Mouse (Mus musculus) erythroid progenitor cell, adult 5-6 weeks (primary cell): Measurements from ENCODE around the gene Mfsd4a. TPM values are rescaled to one million over a fixed set of nuclear protein-coding genes. Genes with fewer than 3 reads are reported as not detected.

Experiments used
- ATAC-seq: replicated peaks from 2 replicates; pipeline ENCODE4 v1.8.0; 2016; ENCODE audit warnings: moderate number of reproducible peaks, mild to moderate bottlenecking, moderate TSS enrichment, inconsistent platforms; ENCODE audit not compliant: poor library complexity, low FRiP score, severe bottlenecking
- total RNA-seq, 2 experiments: library from RNA; stranded (forward) in 1 of 2; stranded (reverse) in 1 of 2; fragments of 150-400 nt in 1 of 2; fragments of 186-747, 209-891 nt in 1 of 2; gene quantifications; 2 replicates each; pipeline versions ENCODE4 v1.2.3 to v1.2.4; 2015 to 2017; ENCODE audit warnings: low replicate concordance in 2 of 2

The Mfsd4a gene
- total RNA-seq (2015; ENCODE audit: low replicate concordance) (0.72 TPM in 1 of 2 replicates, not detected in the other), total RNA-seq (2017; ENCODE audit: low replicate concordance) (0.15 and 5.4 TPM in 2 replicates)

- no peak for ATAC-seq
These were observed at the start of gene Mfsd4a for GRCm38 (mm10) chr1:132067261-132068255. Mfsd4a (minus strand) TSS chr1:132068062.

- ATAC-seq, result no peak
These were observed 48.7 kb upstream of the Mfsd4a start for GRCm38 (mm10) chr1:132116606-132117005.

GRCm38 (mm10) chr1:132113098-132113497 lies 45.2 kb upstream of the Mfsd4a start:
- ATAC-seq, result no peak

DNA sequence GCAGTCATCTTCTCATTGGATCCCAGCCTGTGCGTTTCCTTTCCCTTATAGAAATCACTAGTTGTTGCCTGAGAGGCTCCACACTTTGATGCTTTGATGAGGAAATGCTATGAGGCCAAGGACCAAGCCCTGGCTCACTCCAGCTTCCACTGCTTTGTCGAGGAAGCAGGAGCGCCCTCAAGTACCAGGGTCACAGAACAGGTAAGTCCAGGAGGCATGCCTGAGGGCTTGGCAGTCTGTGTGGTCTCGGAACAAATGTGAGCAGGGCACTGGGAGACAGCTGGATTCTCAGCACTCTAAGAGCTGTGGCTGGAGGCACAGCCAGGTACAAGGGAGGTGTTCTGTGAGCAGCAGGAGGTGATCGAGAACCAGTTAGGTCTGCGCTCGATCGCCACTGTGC lies 44.6 kb upstream of the Mfsd4a start:
- ATAC-seq, result no peak

GRCm38 (mm10) chr1:132111411-132111810 lies 43.5 kb upstream of the Mfsd4a start:
- ATAC-seq, result no peak

DNA sequence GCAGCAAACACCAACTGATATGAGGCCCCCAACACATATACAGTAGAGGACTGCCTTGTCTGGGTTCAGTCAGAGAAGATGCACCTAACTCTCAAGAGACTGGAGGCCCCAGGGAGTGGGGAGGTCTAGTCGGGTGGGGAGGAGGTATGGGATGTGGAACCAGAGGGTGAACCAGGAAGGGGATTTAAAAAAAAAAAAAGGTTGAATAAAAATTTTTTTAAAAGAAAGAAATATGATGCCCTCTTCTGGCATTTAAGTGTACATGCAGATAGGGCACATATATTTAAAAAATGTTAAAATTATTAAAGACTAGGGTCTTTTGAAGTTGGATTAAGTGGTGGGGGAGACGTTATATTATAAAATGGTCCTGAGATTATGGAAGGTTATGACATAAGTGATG lies 41.5 kb upstream of the Mfsd4a start:
- no peak for ATAC-seq

DNA sequence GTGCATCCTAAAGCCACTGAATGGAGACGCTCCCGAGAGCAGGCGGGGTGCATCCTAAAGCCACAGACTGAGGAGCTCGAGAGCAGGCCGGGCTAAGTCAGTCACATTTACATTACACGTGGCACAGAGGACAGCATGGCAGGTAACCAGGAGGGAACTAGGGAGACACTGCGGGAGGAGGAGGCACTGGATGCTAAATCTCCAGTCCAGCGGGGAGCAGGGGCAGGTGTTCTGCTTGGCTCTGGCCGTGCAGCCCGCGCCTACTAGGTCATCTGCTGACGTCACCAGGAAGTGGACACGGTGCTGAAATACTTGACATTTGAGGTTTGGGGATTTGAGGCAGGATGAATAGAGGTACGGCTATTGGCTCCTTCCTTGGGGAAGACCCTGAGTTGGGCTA lies 36.5 kb upstream of the Mfsd4a start:
- ATAC-seq, result no peak

- no peak for ATAC-seq
These were observed 34.3 kb upstream of the Mfsd4a start for GRCm38 (mm10) chr1:132101953-132102697.

GRCm38 (mm10) chr1:132099775-132100174 lies 31.9 kb upstream of the Mfsd4a start:
- no peak for ATAC-seq

GRCm38 (mm10) chr1:132099016-132099415 lies 31.2 kb upstream of the Mfsd4a start:
- no peak for ATAC-seq

GRCm38 (mm10) chr1:132098076-132098475 lies 30.2 kb upstream of the Mfsd4a start:
- ATAC-seq, result no peak

DNA sequence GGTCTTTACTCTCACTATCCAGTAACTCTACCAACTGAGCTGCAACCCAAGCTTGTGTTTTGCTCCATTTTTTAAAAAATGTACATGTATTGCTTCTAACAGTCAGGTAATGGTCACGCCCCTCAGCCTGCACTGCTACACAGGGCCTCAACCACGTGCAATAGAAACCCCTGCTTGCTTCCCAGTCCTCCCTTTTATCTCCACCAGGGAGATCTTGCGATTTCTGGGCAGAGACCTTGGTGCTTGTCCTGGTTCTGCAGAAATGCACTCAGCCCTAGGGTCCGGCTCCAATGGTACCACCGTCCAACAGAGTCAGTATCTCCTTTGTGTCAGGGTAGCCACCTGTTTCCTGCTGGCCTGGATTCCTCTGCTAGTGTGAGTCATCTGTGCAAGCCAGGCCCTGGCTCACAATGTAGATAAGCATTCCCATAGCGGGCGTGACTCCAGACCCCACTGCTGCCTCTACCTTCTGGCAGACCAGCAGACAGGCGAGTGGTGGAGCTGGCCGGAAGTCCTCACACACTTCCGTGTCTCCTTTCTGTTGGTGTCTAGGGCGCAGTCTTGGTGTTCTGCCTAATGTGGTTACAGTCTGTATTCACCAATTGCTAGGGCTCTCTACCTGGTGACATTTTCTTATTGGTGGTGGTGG lies 27.6 kb upstream of the Mfsd4a start:
- no peak for ATAC-seq

GRCm38 (mm10) chr1:132093269-132093668 lies 25.4 kb upstream of the Mfsd4a start:
- ATAC-seq, result no peak

GRCm38 (mm10) chr1:132090266-132090665 lies 22.4 kb upstream of the Mfsd4a start:
- no peak for ATAC-seq

DNA sequence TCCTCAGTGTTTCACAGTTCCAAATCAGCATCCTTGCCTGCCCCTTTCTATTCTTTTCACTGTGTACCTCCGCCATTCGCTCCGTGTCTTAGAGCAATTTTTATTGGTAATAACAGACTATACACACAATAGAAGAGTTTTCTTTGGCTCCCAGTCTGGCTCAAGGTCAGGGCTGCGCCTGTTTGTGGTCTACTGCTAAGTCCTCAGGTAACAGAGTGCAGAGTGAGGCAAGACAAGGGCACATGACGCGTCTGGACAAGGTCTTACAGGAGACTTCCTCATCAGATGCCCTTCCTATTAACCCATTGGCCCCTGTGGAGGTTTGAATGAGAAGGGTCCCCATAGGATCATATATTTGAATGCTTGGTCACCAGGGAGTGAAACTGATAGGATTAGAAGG lies 21.9 kb upstream of the Mfsd4a start:
- ATAC-seq, result no peak

DNA sequence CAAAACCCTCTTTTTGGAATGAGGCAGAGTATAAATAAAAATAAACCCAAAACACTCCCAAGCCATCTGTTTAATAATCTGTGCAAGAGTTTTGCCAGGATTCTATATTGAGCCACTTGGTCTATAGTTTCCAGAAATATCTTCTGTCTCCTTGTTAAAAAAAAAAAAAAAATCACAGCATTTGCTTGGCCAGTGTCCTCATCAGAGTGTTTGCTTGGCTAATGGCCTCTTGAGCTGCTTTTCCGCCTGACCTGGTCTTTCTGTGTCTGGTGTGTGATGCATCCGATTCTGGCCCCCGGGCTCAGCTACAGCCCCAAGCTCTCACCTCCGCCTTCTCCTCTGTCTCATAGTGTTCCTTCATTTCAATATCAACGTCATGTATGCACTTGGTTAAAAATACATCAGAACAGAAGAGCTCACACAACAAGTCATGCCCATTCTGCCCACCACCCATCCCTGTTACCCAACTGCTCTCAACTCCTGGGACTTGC lies 20.4 kb upstream of the Mfsd4a start:
- ATAC-seq, result no peak

DNA sequence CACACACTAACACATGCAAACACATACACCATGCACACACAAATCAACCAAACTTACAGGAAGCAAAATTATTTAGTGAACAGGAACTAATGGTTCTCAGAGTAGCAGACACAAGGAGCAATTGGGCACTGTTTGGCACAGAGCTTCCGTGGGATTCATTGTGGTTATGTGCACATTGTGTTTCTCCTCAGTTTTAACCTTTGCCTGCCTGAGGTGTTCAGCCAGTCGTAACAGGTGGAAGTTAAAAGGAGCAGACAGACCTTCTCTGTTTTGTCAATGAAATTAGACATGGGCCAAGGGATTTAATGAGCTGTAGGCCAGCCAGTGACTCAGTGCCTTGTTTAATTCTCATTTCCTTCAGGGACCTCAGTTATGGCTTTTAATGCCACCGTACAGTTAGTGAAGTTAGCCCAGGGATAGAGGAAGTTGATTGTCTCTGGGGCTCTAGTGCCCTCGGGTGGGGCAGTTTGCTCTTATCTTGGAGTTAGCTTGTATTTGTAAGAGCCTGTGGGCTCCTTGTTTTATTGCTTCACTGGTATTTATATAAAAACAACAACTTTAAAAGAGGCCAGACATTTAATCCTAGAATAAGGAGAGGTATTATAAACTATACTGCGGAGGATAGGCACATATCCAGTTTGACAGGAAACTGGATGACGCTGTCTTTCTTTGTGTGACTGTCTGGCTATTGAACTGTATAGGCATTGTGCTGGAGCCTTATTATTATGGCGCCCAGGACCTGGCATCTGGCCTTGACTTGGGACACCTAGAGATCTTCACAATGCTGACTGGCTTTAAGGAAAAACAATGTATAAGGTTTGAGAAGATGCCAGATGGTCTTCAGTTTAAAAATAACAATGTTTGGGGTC lies 17.6 kb upstream of the Mfsd4a start:
- no peak for ATAC-seq

DNA sequence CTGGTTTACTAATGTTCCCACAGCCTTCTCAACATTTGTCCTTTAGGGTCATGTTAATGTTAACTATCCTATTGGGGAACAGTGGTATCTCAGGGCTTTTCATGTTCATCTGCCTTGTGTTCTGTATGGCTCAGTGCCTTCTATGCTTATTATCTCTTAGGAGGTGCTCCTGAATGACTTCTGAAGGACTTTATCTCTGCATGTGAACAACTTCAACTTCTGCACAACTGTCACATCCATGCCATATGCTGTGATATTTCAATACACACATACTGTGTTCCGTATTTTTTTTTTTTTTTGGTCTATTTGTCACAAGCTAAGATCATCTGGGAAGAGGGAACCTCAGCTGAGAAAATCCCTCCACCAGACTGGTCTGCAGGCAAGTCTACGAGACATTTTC lies 10.6 kb upstream of the Mfsd4a start:
- no peak for ATAC-seq

DNA sequence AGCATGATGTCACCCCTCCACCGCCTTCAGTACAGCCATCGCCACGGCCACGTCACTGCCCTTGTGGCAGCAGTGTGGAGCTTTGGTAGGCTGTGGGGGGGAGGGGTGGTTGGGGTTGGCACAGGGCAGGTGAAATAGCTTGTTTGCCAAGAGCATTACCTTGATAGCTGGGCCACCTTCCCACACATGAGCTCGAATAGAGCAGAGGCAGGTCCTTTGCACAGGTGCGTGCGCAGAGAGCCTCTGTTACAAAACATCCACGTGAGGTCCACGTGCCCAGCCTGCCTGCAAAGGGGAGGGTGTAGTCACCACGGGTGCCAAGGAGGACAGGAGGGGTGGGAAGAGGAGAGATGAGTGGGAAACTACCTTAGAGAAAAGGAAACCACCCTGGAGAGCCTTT lies 7.7 kb upstream of the Mfsd4a start:
- peak; percentile 59; the same call in 1 of the 2 replicates for ATAC-seq
